In genomic region chr11:110697067-110697466, GRCm38 (mm10) we compare ENCODE assay signal across 30 mouse cellular contexts.
A peak's percentile ranks its signal among the peaks of the same experiment; 100 is the strongest.
DNase-seq lines count a peak whose midpoint lies in the region; ATAC-seq and TF ChIP-seq lines count a peak whose summit lies in the region.
"Had no signal": no experiment of that assay in that cellular context is flagged by ENCODE, and none has a peak within 500 bp of the region (broad histone marks: within the 10 kb centered on the region; RNA-seq: fewer than 3 reads in every experiment).

No protein-coding gene starts in this region.

- no peak overlapping the region for H3K27ac ChIP-seq in lung, postnatal 0 days (ENCODE audit: low read length)
- peak overlapping the region; percentile 77 for H3K27ac ChIP-seq in bone marrow macrophage, adult 2 months (ENCODE audit: insufficient read depth, low read depth, low read length)
- H3K27ac ChIP-seq: embryonic facial prominence, embryonic 12.5 days; forebrain, embryonic 10.5 days; forebrain, embryonic 15.5 days; gastrocnemius, adult 2 months; kidney, embryonic 15.5 days; limb, embryonic 13.5 days; midbrain, embryonic 10.5 days; midbrain, embryonic 15.5 days; neural tube, embryonic 12.5 days had no signal

- peak; percentile 11 for DNase-seq in lung, postnatal 0 days (ENCODE audit: low spot score)
- DNase-seq in lung, postnatal 14 days = no peak
- no peak for DNase-seq in B cell, adult 2 months
- DNase-seq in frontal cortex, postnatal 10 days (ENCODE audit: low spot score in 2 of 2) = no peak
- no peak for DNase-seq in spleen, postnatal 36 days (ENCODE audit: low spot score in 2 of 2)
- DNase-seq: adrenal gland, adult 2 months; adrenal gland, postnatal 36 days; cerebellum, adult 2 months; cerebellum, postnatal 14 days; embryo, embryonic 11 days; gastrocnemius, adult 2 months; gastrocnemius, postnatal 36 days; heart, postnatal 14 days; kidney, adult 18-20 months; kidney, postnatal 25 days; thymus, postnatal 25 days had no signal

- no peaks in the 10 kb centered on the region for H3K36me3 ChIP-seq in lung, postnatal 0 days (ENCODE audit: insufficient read depth, low read length)
- H3K36me3 ChIP-seq: embryonic facial prominence, embryonic 12.5 days; forebrain, embryonic 10.5 days; forebrain, embryonic 15.5 days; kidney, embryonic 15.5 days; limb, embryonic 13.5 days; midbrain, embryonic 10.5 days; midbrain, embryonic 15.5 days; neural tube, embryonic 12.5 days had no signal

- H3K9me3 ChIP-seq in lung, postnatal 0 days (ENCODE audit: low read length) = no peaks in the 10 kb centered on the region
- H3K9me3 ChIP-seq: embryonic facial prominence, embryonic 12.5 days; forebrain, embryonic 10.5 days; forebrain, embryonic 15.5 days; kidney, embryonic 15.5 days; limb, embryonic 13.5 days; midbrain, embryonic 10.5 days; midbrain, embryonic 15.5 days; neural tube, embryonic 12.5 days had no signal

- H3K4me2 ChIP-seq in lung, postnatal 0 days (replicated peaks; ENCODE audit: low read depth, low read length) = no peak overlapping the region
- H3K4me2 ChIP-seq: embryonic facial prominence, embryonic 12.5 days; forebrain, embryonic 15.5 days; kidney, embryonic 15.5 days; limb, embryonic 13.5 days; liver, embryonic 11.5 days; midbrain, embryonic 15.5 days; neural tube, embryonic 12.5 days had no signal

- no peak for TF ChIP-seq POLR2A in bone marrow macrophage, adult 2 months (IDR thresholded peaks at IDR 0.05; ENCODE audit: borderline replicate concordance, low read depth, low read length)

- TF ChIP-seq CTCF in lung, postnatal 0 days (IDR thresholded peaks at IDR 0.05) = no peak
- TF ChIP-seq CTCF in bone marrow macrophage, adult 2 months (IDR thresholded peaks at IDR 0.05; ENCODE audit: low read depth, low read length) = no peak

- TF ChIP-seq EP300 in lung, postnatal 0 days (IDR thresholded peaks at IDR 0.05) = no peak

- no peaks in the 10 kb centered on the region for H3K4me1 ChIP-seq in lung, postnatal 0 days (ENCODE audit: insufficient read depth, low read depth, low read length)
- peaks cover 44% of the 10 kb centered on the region for H3K4me1 ChIP-seq in bone marrow macrophage, adult 2 months (ENCODE audit: control insufficient read depth, insufficient read depth, low read length)
- H3K4me1 ChIP-seq: embryonic facial prominence, embryonic 12.5 days; forebrain, embryonic 10.5 days; forebrain, embryonic 15.5 days; kidney, embryonic 15.5 days; limb, embryonic 13.5 days; midbrain, embryonic 10.5 days; midbrain, embryonic 15.5 days; neural tube, embryonic 12.5 days had no signal

- 55% methylated on average over 6 of the region's 6 CpGs for WGBS in lung, postnatal 0 days

- H3K9ac ChIP-seq in lung, postnatal 0 days (replicated peaks; ENCODE audit: low read depth) = no peak overlapping the region
- H3K9ac ChIP-seq: embryonic facial prominence, embryonic 12.5 days; forebrain, embryonic 15.5 days; kidney, embryonic 15.5 days; limb, embryonic 13.5 days; midbrain, embryonic 15.5 days; neural tube, embryonic 12.5 days had no signal

- H3K27me3 ChIP-seq in lung, postnatal 0 days (replicated peaks; ENCODE audit: insufficient read depth, low read length) = no peaks in the 10 kb centered on the region
- H3K27me3 ChIP-seq: embryonic facial prominence, embryonic 12.5 days; forebrain, embryonic 15.5 days; kidney, embryonic 15.5 days; limb, embryonic 13.5 days; midbrain, embryonic 15.5 days; neural tube, embryonic 12.5 days had no signal

- ATAC-seq in lung, postnatal 0 days = no peak
- peak; percentile 71 for ATAC-seq in megakaryocyte, adult 5-6 weeks (ENCODE audit: poor library complexity, severe bottlenecking)
- ATAC-seq: activated CD4-positive, CD25-positive, alpha-beta regulatory T cell, adult 4 months; forebrain, embryonic 15.5 days; hindbrain, embryonic 16.5 days; midbrain, embryonic 15.5 days had no signal

- H3K4me3 ChIP-seq in lung, postnatal 0 days (ENCODE audit: low read depth, low read length) = no peak overlapping the region
- H3K4me3 ChIP-seq in bone marrow macrophage, adult 2 months (ENCODE audit: insufficient read depth, low read length) = no peak overlapping the region
- H3K4me3 ChIP-seq: embryonic facial prominence, embryonic 12.5 days; forebrain, embryonic 10.5 days; forebrain, embryonic 15.5 days; gastrocnemius, adult 2 months; kidney, embryonic 15.5 days; limb, embryonic 13.5 days; midbrain, embryonic 10.5 days; midbrain, embryonic 15.5 days; myocyte; neural tube, embryonic 12.5 days had no signal
